Mouse (Mus musculus) urinary bladder, postnatal 14 days (tissue): ENCODE results near the gene Eif2b2.

Experiments
- DNase-seq: peaks from one replicate; pipeline ENCODE4 v3.0.0; 2021; ENCODE audit warnings: low spot score

Eif2b2 gene

GRCm38 (mm10) chr12:85219236-85219904 lies at the start of gene Eif2b2:
TSS of gene Eif2b2 (plus strand) at chr12:85219481.
- DNase-seq: peak; percentile 98

GRCm38 (mm10) chr12:85169877-85170276 lies 49.4 kb upstream of the Eif2b2 start:
- DNase-seq: no peak

- no peak for DNase-seq
Measured at GRCm38 (mm10) chr12:85170284-85170947, 48.9 kb upstream of the Eif2b2 start.

- DNase-seq: no peak
Measured at GRCm38 (mm10) chr12:85170948-85171307, 48.4 kb upstream of the Eif2b2 start.

- no peak for DNase-seq
Measured at GRCm38 (mm10) chr12:85174016-85174415, 45.3 kb upstream of the Eif2b2 start.

GRCm38 (mm10) chr12:85175087-85175675 lies 44.1 kb upstream of the Eif2b2 start:
- DNase-seq: no peak

- no peak for DNase-seq
Measured at GRCm38 (mm10) chr12:85175926-85176845, 43.1 kb upstream of the Eif2b2 start.

- peak; percentile 53 for DNase-seq
Measured at GRCm38 (mm10) chr12:85176846-85177523, 42.3 kb upstream of the Eif2b2 start.

- no peak for DNase-seq
Measured at GRCm38 (mm10) chr12:85177740-85178239, 41.5 kb upstream of the Eif2b2 start, which contains the start of gene Pgf. TSS of gene Pgf (minus strand) at chr12:85177790.

- no peak for DNase-seq
Measured at GRCm38 (mm10) chr12:85178294-85178693, 41.0 kb upstream of the Eif2b2 start.

GRCm38 (mm10) chr12:85181475-85182344 lies 37.6 kb upstream of the Eif2b2 start:
- DNase-seq: no peak

GRCm38 (mm10) chr12:85182345-85182643 lies 37.0 kb upstream of the Eif2b2 start:
- no peak for DNase-seq

- no peak for DNase-seq
Measured at GRCm38 (mm10) chr12:85182898-85183297, 36.4 kb upstream of the Eif2b2 start.

- no peak for DNase-seq
Measured at GRCm38 (mm10) chr12:85184118-85184517, 35.2 kb upstream of the Eif2b2 start.

GRCm38 (mm10) chr12:85185810-85186209 lies 33.5 kb upstream of the Eif2b2 start:
- DNase-seq: no peak

GRCm38 (mm10) chr12:85186361-85186760 lies 32.9 kb upstream of the Eif2b2 start:
- no peak for DNase-seq

GRCm38 (mm10) chr12:85190290-85190689 lies 29.0 kb upstream of the Eif2b2 start:
- no peak for DNase-seq

- DNase-seq: peak; percentile 54
Measured at GRCm38 (mm10) chr12:85192461-85193108, 26.7 kb upstream of the Eif2b2 start.

- DNase-seq: no peak
Measured at GRCm38 (mm10) chr12:85193146-85193545, 26.1 kb upstream of the Eif2b2 start.
